Mouse (Mus musculus) limb, embryonic 11.5 days (tissue): ENCODE results near the gene Ndufa12. TPM values are rescaled to one million over a fixed set of nuclear protein-coding genes. Genes with fewer than 3 reads are reported as not detected.

ENCODE experiments used
- ATAC-seq: fragments of 200-750 bp; cut with Nextera tagmentation; 2 replicates; pipeline ENCODE4 v1.8.0; 2017; ENCODE audit warnings: low read depth; ENCODE audit not compliant: insufficient number of reproducible peaks, low FRiP score, low TSS enrichment
- DNase-seq: peaks from one replicate; pipeline ENCODE4 v3.0.0-alpha.2; 2015; ENCODE audit warnings: low spot score
- H3K27ac ChIP-seq: fragments of 300-500 bp; sonication (generic); replicated peaks from 2 replicates; pipeline ENCODE4 v1.5.1; 2014; ENCODE audit warnings: low read depth, mild to moderate bottlenecking, low read length
- H3K27me3 ChIP-seq: fragments of 300-500 bp; sonication (generic); 2 replicates; pipeline ENCODE4 v1.6.1; 2014; ENCODE audit warnings: mild to moderate bottlenecking, low read length, mixed read lengths; ENCODE audit not compliant: control insufficient read depth, insufficient read depth
- H3K36me3 ChIP-seq: fragments of 300-500 bp; sonication (generic); 2 replicates; pipeline ENCODE4 v1.6.1; 2014; ENCODE audit warnings: mild to moderate bottlenecking, low read length, moderate library complexity, mixed read lengths; ENCODE audit not compliant: control insufficient read depth, insufficient read depth
- H3K4me1 ChIP-seq: fragments of 300-500 bp; sonication (generic); 2 replicates; pipeline ENCODE4 v1.6.1; 2014; ENCODE audit warnings: low read length, mixed read lengths; ENCODE audit not compliant: control insufficient read depth, insufficient read depth
- H3K4me2 ChIP-seq: fragments of 300-500 bp; sonication (generic); 2 replicates; pipeline ENCODE4 v1.6.1; 2014; ENCODE audit warnings: low read depth, mild to moderate bottlenecking, moderate library complexity; ENCODE audit not compliant: severe bottlenecking
- H3K4me3 ChIP-seq: fragments of 300-500 bp; sonication (generic); 2 replicates; pipeline ENCODE4 v1.5.1; 2014; ENCODE audit warnings: low read depth, low read length
- H3K9ac ChIP-seq: fragments of 300-500 bp; sonication (generic); 2 replicates; pipeline ENCODE4 v1.6.1; 2014; ENCODE audit warnings: mild to moderate bottlenecking, low read length
- H3K9me3 ChIP-seq: fragments of 300-500 bp; sonication (generic); 2 replicates; pipeline ENCODE4 v1.6.1; 2016; ENCODE audit warnings: low read length; ENCODE audit not compliant: control insufficient read depth
- WGBS: fragments of 180-500 bp; shearing (Covaris S2); extraction: QIAGEN DNeasy Blood & Tissue Kit; methylation state at CpG from one replicate; pipeline ENCODE4 v1.1.7; 2014; 5-methylcytosine and 5-hydroxymethylcytosine counted together
- polyA plus RNA-seq: library from polyadenylated mRNA; unstranded; fragments of >200 nt; fragmentation: Nextera tagmentation; extraction: Ambion mirVana; gene quantifications from 2 replicates; pipeline ENCODE4 v1.2.1, GENCODE M21; 2014

The Ndufa12 gene
- polyA plus RNA-seq, 1 experiment from 2014 or later: 495 TPM

GRCm38 (mm10) chr10:94210718-94211618, 12.4 kb downstream of the Ndufa12 start:
- Histone ChIP-seq H3K4me1 (no peaks in the 10 kb centered on the region), H3K9ac (no peak overlapping the region), H3K36me3 (peaks cover 3% of the 10 kb centered on the region; the same call in 1 of the 2 replicates), H3K4me2 (no peak overlapping the region), H3K27ac (no peak overlapping the region), H3K9me3 (no peaks in the 10 kb centered on the region), H3K27me3 (no peaks in the 10 kb centered on the region), H3K4me3 (no peak overlapping the region)
- no peak for DNase-seq
- no peak for ATAC-seq
- whole genome bisulfite sequencing: 87% methylated on average over 6 of the region's 6 CpGs

GRCm38 (mm10) chr10:94211725-94212124, 13.2 kb downstream of the Ndufa12 start:
- WGBS: 46% methylated on average over 2 of the region's 2 CpGs
- ATAC-seq (no peak), DNase-seq (no peak)
- H3K9ac ChIP-seq: no peak overlapping the region
- no peak overlapping the region for H3K4me3 ChIP-seq
- H3K4me1 ChIP-seq: no peaks in the 10 kb centered on the region
- no peaks in the 10 kb centered on the region for H3K27me3 ChIP-seq
- H3K9me3 ChIP-seq: no peaks in the 10 kb centered on the region
- H3K27ac ChIP-seq: no peak overlapping the region
- no peak overlapping the region for H3K4me2 ChIP-seq
- peaks cover 3% of the 10 kb centered on the region; the same call in 1 of the 2 replicates for H3K36me3 ChIP-seq

GRCm38 (mm10) chr10:94225026-94225750, 26.7 kb downstream of the Ndufa12 start:
- H3K36me3 ChIP-seq: no peaks in the 10 kb centered on the region
- H3K4me1 ChIP-seq: no peaks in the 10 kb centered on the region
- H3K4me3 ChIP-seq: no peak overlapping the region
- H3K9ac ChIP-seq: no peak overlapping the region
- H3K4me2 ChIP-seq: no peak overlapping the region
- DNase-seq: no peak
- H3K27ac ChIP-seq: no peak overlapping the region
- no peaks in the 10 kb centered on the region for H3K27me3 ChIP-seq
- H3K9me3 ChIP-seq: no peaks in the 10 kb centered on the region
- no peak for ATAC-seq
- WGBS: 75% methylated on average over 6 of the region's 6 CpGs

GRCm38 (mm10) chr10:94230172-94230981, 31.9 kb downstream of the Ndufa12 start:
- WGBS: 57% methylated on average over 19 of the region's 19 CpGs
- no peak overlapping the region for H3K27ac ChIP-seq
- no peak overlapping the region for H3K4me2 ChIP-seq
- H3K4me1 ChIP-seq: no peaks in the 10 kb centered on the region
- no peak overlapping the region for H3K9ac ChIP-seq
- DNase-seq: peak; percentile 29
- ATAC-seq: no peak
- H3K9me3 ChIP-seq: no peaks in the 10 kb centered on the region
- H3K4me3 ChIP-seq: no peak overlapping the region
- no peaks in the 10 kb centered on the region for H3K36me3 ChIP-seq
- H3K27me3 ChIP-seq: no peaks in the 10 kb centered on the region

GRCm38 (mm10) chr10:94231025-94231424, 32.5 kb downstream of the Ndufa12 start:
- 85% methylated on average over 6 of the region's 6 CpGs for WGBS
- ATAC-seq (no peak), DNase-seq (no peak)
- H3K4me1 ChIP-seq: no peaks in the 10 kb centered on the region
- H3K9ac ChIP-seq: no peak overlapping the region
- H3K4me2 ChIP-seq: no peak overlapping the region
- no peaks in the 10 kb centered on the region for H3K27me3 ChIP-seq
- no peak overlapping the region for H3K4me3 ChIP-seq
- no peak overlapping the region for H3K27ac ChIP-seq
- no peaks in the 10 kb centered on the region for H3K9me3 ChIP-seq
- no peaks in the 10 kb centered on the region for H3K36me3 ChIP-seq

DNA sequence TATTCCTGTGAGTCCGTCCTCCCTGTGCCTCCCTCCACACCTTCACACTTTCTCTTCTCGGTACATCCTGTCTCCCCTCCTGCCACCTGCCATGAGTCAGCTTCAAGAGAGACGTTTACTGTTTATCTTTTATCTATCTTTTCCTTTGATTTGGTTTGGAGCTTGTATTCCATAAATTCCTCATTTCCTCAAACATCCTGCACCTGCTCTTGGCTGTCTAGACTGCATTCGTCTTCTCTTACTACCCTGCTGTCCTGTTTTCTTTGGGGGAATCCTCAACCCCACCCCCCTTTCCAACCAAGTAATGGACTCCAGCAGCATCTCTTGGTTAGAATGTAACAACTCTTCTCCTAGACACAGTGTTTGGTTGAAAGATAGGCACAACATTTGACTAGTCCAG, 36.7 kb downstream of the Ndufa12 start:
- Histone ChIP-seq H3K36me3 (no peaks in the 10 kb centered on the region), H3K9ac (no peak overlapping the region), H3K27ac (no peak overlapping the region), H3K9me3 (no peaks in the 10 kb centered on the region), H3K27me3 (no peaks in the 10 kb centered on the region), H3K4me3 (no peak overlapping the region), H3K4me1 (no peaks in the 10 kb centered on the region), H3K4me2 (no peak overlapping the region)
- 52% methylated on average over 4 of the region's 4 CpGs for WGBS
- no peak for DNase-seq
- ATAC-seq: no peak

DNA sequence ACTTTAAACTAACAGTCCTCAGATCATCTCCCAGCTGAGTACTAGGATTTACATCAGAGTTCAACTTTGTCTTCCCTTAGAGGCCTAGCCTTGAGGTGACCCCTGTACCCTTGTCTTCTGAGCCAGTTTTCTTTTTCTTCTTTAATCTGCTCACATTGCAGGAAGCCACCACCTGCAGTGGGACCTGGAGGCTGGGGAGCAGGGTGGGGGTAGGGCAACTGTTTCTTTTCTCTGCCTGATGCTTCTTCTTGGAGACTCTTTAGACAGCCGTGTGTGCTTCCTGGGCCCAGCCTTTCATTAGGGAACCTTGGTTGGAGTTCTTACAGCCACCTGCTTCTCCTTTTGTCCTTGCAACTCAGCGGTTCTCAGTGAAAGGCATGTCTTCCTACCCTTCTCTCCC, 42.8 kb downstream of the Ndufa12 start:
- 56% methylated on average over 2 of the region's 2 CpGs for WGBS
- no peak for ATAC-seq
- H3K4me1 ChIP-seq: no peaks in the 10 kb centered on the region

GRCm38 (mm10) chr10:94247748-94248349, 49.3 kb downstream of the Ndufa12 start:
- ATAC-seq (no peak), DNase-seq (no peak)
- no peaks in the 10 kb centered on the region for H3K36me3 ChIP-seq
- no peak overlapping the region for H3K27ac ChIP-seq
- H3K4me1 ChIP-seq: no peaks in the 10 kb centered on the region
- WGBS: 83% methylated on average over 7 of the region's 7 CpGs
- H3K4me3 ChIP-seq: no peak overlapping the region
- H3K9ac ChIP-seq: no peak overlapping the region
- no peaks in the 10 kb centered on the region for H3K9me3 ChIP-seq
- H3K27me3 ChIP-seq: no peaks in the 10 kb centered on the region
- no peak overlapping the region for H3K4me2 ChIP-seq

More for the DNA sequence above, 42.8 kb downstream of the Ndufa12 start:
- H3K9ac ChIP-seq: no peak overlapping the region
- no peaks in the 10 kb centered on the region for H3K27me3 ChIP-seq
- no peak for DNase-seq
- H3K4me2 ChIP-seq: no peak overlapping the region
- H3K9me3 ChIP-seq: no peaks in the 10 kb centered on the region
- no peak overlapping the region for H3K4me3 ChIP-seq
- H3K36me3 ChIP-seq: no peaks in the 10 kb centered on the region
- H3K27ac ChIP-seq: no peak overlapping the region
